20 mouse cellular contexts compared by ENCODE assay signal in the genomic region with DNA sequence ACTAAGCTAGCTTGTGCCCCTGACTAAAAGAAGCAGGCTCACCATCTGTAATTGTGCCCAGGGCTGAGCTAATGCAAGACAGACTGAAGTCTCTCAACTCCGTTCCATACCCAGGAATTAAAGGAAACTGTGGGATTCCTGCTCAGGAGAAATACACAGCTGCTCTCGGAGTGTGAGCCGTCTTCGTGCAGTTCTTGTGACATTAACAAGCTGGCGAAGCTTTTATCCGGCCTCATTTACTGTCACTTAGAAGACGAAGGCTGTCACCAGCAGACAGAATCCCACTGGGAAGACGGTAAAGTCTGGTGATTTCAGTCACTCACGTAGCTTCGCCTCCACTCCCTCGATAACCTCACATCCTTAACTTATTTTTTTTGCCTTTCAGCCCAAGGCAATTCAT. TPM values are rescaled to one million over a fixed set of nuclear protein-coding genes. Genes with fewer than 3 reads are reported as not detected.
DNase-seq lines count a peak whose midpoint lies in the region; ATAC-seq and TF ChIP-seq lines count a peak whose summit lies in the region.
"Had no signal": no experiment of that assay in that cellular context is flagged by ENCODE, and none has a peak within 500 bp of the region (broad histone marks: within the 10 kb centered on the region; RNA-seq: fewer than 3 reads in every experiment).

No protein-coding gene starts in this region.

- no peak for TF ChIP-seq CTCF in brain, embryonic 14.5 days (IDR thresholded peaks at IDR 0.05; ENCODE audit: borderline replicate concordance, extremely low read depth, insufficient read depth, insufficient read length)
- TF ChIP-seq CTCF in stomach, postnatal 0 days (IDR thresholded peaks at IDR 0.05; ENCODE audit: low read depth) = no peak

- H3K9ac ChIP-seq in stomach, postnatal 0 days (ENCODE audit: low read length) = no peak overlapping the region
- H3K9ac ChIP-seq: forebrain, embryonic 12.5 days; heart, embryonic 15.5 days; hindbrain, embryonic 13.5 days had no signal

- H3K4me3 ChIP-seq in stomach, postnatal 0 days (ENCODE audit: low read depth, low read length) = no peak overlapping the region
- H3K4me3 ChIP-seq: forebrain, embryonic 12.5 days; heart, embryonic 15.5 days; hindbrain, embryonic 13.5 days had no signal

- no peak for DNase-seq in frontal cortex, postnatal 25 days (ENCODE audit: low spot score in 2 of 2)
- DNase-seq in layer of hippocampus, adult 9-11 months = peak; percentile 44
- DNase-seq in layer of hippocampus, postnatal 14 days (ENCODE audit: low spot score in 2 of 2) = no peak
- DNase-seq in brain, adult 2 months (ENCODE audit: low read depth, low spot score) = peak; percentile 53
- DNase-seq in brain, embryonic 14.5 days (ENCODE audit: low read depth) = peak; percentile 69
- DNase-seq in stomach, postnatal 0 days (ENCODE audit: low spot score) = no peak
- no peak for DNase-seq in MN1 (ENCODE audit: low spot score)
- DNase-seq: adrenal gland, postnatal 10 days; cerebellum, adult 18-20 months; cerebellum, adult 9-11 months; cerebellum, postnatal 36 days; gastrocnemius, postnatal 36 days; heart, adult 18-20 months; heart, postnatal 14 days had no signal

- no peak overlapping the region for H3K4me2 ChIP-seq in stomach, postnatal 0 days (replicated peaks; ENCODE audit: low read depth)
- H3K4me2 ChIP-seq: forebrain, embryonic 12.5 days; heart, embryonic 11.5 days; heart, embryonic 15.5 days; hindbrain, embryonic 13.5 days had no signal

- H3K27ac ChIP-seq in stomach, postnatal 0 days (replicated peaks) = no peak overlapping the region
- H3K27ac ChIP-seq: forebrain, embryonic 12.5 days; heart, embryonic 15.5 days; hindbrain, embryonic 13.5 days; hindbrain, postnatal 0 days had no signal

- TF ChIP-seq EP300 in stomach, postnatal 0 days (optimal IDR thresholded peaks at IDR 0.05) = no peak

- no peaks in the 10 kb centered on the region for H3K9me3 ChIP-seq in stomach, postnatal 0 days (ENCODE audit: control insufficient read depth, low read length)
- H3K9me3 ChIP-seq: forebrain, embryonic 12.5 days; heart, embryonic 15.5 days; hindbrain, embryonic 13.5 days had no signal

- H3K4me1 ChIP-seq in stomach, postnatal 0 days (replicated peaks; ENCODE audit: control insufficient read depth, insufficient read depth) = no peaks in the 10 kb centered on the region
- H3K4me1 ChIP-seq: forebrain, embryonic 12.5 days; heart, embryonic 15.5 days had no signal

- TF ChIP-seq POLR2A in brain, embryonic 14.5 days (IDR thresholded peaks at IDR 0.05; ENCODE audit: borderline replicate concordance, extremely low read depth, insufficient read depth, insufficient read length, poor library complexity, severe bottlenecking) = no peak

- WGBS in stomach, postnatal 0 days = 64% methylated on average over 11 of the region's 11 CpGs

- H3K27me3 ChIP-seq in stomach, postnatal 0 days (ENCODE audit: control insufficient read depth, insufficient read depth, low read length) = no peaks in the 10 kb centered on the region
- H3K27me3 ChIP-seq: forebrain, embryonic 12.5 days; hindbrain, embryonic 13.5 days had no signal

- no peaks in the 10 kb centered on the region for H3K36me3 ChIP-seq in stomach, postnatal 0 days (ENCODE audit: control insufficient read depth, insufficient read depth, low read length)
- H3K36me3 ChIP-seq: forebrain, embryonic 12.5 days; heart, embryonic 15.5 days; hindbrain, embryonic 13.5 days had no signal

- peak; percentile 57; the same call in 1 of the 2 replicates for ATAC-seq in frontal cortex, adult (ENCODE audit: low TSS enrichment)
- no peak for ATAC-seq in stomach, postnatal 0 days (ENCODE audit: low FRiP score, low TSS enrichment)
- ATAC-seq: hindbrain, postnatal 0 days had no signal

RNA-seq across cellular contexts. Expression of a gene that starts 33.0 kb away (rescaled TPM):
- 1 to 10 TPM in 1 of 2 experiments, under 1 TPM in 1; 0.93 to 2.0 TPM for total RNA-seq in layer of hippocampus, postnatal 14 days (2021)
- 0.05 TPM in 1 of 2 replicates, not detected in the other for polyA plus RNA-seq in brain, embryonic 14.5 days (2012; rRNA removed)
- 0.08 TPM in 1 of 2 replicates, not detected in the other for polyA plus RNA-seq in stomach, postnatal 0 days (2015; fragmentation: Nextera tagmentation; extraction: Ambion mirVana)

RNA-seq across cellular contexts. Expression of a gene that starts 38.9 kb away (rescaled TPM):
- 10 to 100 TPM; 22.2 to 25.6 TPM for total RNA-seq in layer of hippocampus, postnatal 14 days (2021)
- polyA plus RNA-seq in brain, embryonic 14.5 days (2012; rRNA removed) = 25.0 and 31.8 TPM in 2 replicates
- polyA plus RNA-seq in stomach, postnatal 0 days (2015; fragmentation: Nextera tagmentation; extraction: Ambion mirVana) = 19.9 and 20.5 TPM in 2 replicates

RNA-seq across cellular contexts. Expression of a gene that starts 45.7 kb away (rescaled TPM):
- total RNA-seq in layer of hippocampus, postnatal 14 days (2021) = 10 to 100 TPM; 86.1 to 97.9 TPM
- polyA plus RNA-seq in brain, embryonic 14.5 days (2012; rRNA removed) = 141 and 158 TPM in 2 replicates
- 96.0 and 103 TPM in 2 replicates for polyA plus RNA-seq in stomach, postnatal 0 days (2015; fragmentation: Nextera tagmentation; extraction: Ambion mirVana)

RNA-seq across cellular contexts. Expression of a gene that starts 58.0 kb away (rescaled TPM):
- 10 to 100 TPM; 49.5 to 55.7 TPM for total RNA-seq in layer of hippocampus, postnatal 14 days (2021)
- 94.8 and 107 TPM in 2 replicates for polyA plus RNA-seq in brain, embryonic 14.5 days (2012; rRNA removed)
- 12.2 and 13.6 TPM in 2 replicates for polyA plus RNA-seq in stomach, postnatal 0 days (2015; fragmentation: Nextera tagmentation; extraction: Ambion mirVana)

Comparison
In these comparisons a context has a peak if more than half of its experiments do, and no peak if none do; other contexts are left out.
1. DNase-seq: peak in layer of hippocampus, adult 9-11 months (single experiment), brain, adult 2 months (single experiment) and brain, embryonic 14.5 days (single experiment); none in frontal cortex, postnatal 25 days (0 of 2), layer of hippocampus, postnatal 14 days (0 of 2), stomach, postnatal 0 days (single experiment) and MN1 (single experiment).